Mouse (Mus musculus): ENCODE data around the gene Coasy. TPM values are rescaled to one million over a fixed set of nuclear protein-coding genes. Genes with fewer than 3 reads are reported as not detected.

Coasy gene
- polyA plus RNA-seq, 1 experiment from 2014 or later, result 28.0 TPM

DNA sequence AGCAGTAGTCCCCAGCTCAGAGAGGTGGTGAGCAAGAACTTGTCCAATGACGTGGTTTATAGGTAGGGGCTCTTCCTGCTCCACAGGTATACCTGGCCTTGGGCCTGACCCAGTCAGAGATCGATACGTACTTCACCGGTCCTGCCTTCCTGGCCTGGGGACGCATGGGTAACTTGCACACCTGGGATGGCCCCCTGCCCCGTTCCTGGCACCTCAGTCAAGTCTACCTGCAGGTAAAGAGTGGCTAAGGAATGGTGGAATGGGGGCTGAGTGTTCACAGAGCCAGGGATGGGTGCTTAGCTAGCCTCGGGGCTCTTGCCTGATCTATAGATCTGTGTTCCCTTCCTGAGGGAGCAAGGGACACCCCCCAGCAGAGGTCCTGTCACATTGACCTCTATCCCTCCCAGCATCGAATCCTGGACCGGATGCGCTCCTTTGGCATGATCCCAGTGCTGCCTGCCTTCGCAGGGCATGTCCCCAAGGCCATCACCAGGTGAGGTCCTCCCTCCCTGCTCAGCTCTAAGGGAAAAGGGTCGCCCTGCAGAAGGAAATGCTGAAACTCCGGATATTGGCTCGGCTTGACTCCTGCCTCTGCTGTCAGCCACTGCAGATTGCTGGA, 10.4 kb upstream of the Coasy start:
- Histone ChIP-seq H3K27ac (ENCODE audit: low read depth, low read length) (no peak overlapping the region), H3K4me1 (replicated peaks; ENCODE audit: control insufficient read depth, insufficient read depth, low read length) (no peaks in the 10 kb centered on the region), H3K36me3 (ENCODE audit: control insufficient read depth, insufficient read depth) (peaks cover 9% of the 10 kb centered on the region; the same call in 1 of the 2 replicates), H3K4me3 (ENCODE audit: low read depth, low read length) (no peak overlapping the region), H3K4me2 (replicated peaks; ENCODE audit: low read depth) (no peak overlapping the region), H3K9me3 (ENCODE audit: control insufficient read depth) (no peaks in the 10 kb centered on the region), H3K9ac (ENCODE audit: low read depth, low read length) (no peak overlapping the region), H3K27me3 (replicated peaks; ENCODE audit: control insufficient read depth, insufficient read depth, low read length) (no peaks in the 10 kb centered on the region)
- ATAC-seq, result no peak
- TF ChIP-seq CTCF (IDR thresholded peaks at IDR 0.05; ENCODE audit: low read depth), result no peak
- 80% methylated on average over 14 of the region's 14 CpGs for WGBS

DNA sequence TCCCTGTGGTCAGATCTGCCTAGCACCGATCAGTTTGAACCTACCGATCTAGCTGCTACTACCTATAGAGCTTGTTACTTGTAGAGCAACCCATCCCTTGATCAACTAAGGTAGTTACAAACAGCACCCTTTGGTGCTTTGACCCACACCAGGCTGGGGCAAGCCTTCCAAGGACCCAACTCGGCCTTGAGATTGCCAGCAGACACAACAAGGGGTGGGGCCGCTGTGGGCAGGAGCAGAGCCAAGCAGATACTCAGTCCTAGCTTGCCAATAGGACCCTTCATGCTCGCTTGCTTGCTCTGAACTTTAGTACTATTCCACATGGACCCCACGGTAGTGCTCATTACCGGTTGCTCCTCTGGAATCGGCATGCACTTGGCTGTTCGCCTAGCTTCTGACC, 4.2 kb upstream of the Coasy start, which contains the start of gene Hsd17b1:
Hsd17b1 (plus strand) TSS at position 291 of the 400 bp plus-strand sequence.
- H3K4me1 ChIP-seq (replicated peaks; ENCODE audit: control insufficient read depth, insufficient read depth, low read length), result peaks cover 10% of the 10 kb centered on the region
- TF ChIP-seq CTCF (IDR thresholded peaks at IDR 0.05; ENCODE audit: low read depth), result no peak
- H3K36me3 ChIP-seq (ENCODE audit: control insufficient read depth, insufficient read depth), result peaks cover 18% of the 10 kb centered on the region; the same call in 1 of the 2 replicates
- no peaks in the 10 kb centered on the region for H3K9me3 ChIP-seq (ENCODE audit: control insufficient read depth)
- no peak within 1 kb of the TSS for H3K9ac ChIP-seq (ENCODE audit: low read depth, low read length)
- no peak within 1 kb of the TSS for H3K4me2 ChIP-seq (replicated peaks; ENCODE audit: low read depth)
- WGBS, result 74% methylated on average over 9 of the region's 9 CpGs
- peaks cover 26% of the 10 kb centered on the region for H3K27me3 ChIP-seq (replicated peaks; ENCODE audit: control insufficient read depth, insufficient read depth, low read length)
- no peak for ATAC-seq
- H3K4me3 ChIP-seq (ENCODE audit: low read depth, low read length), result no peak within 1 kb of the TSS
- no peak within 1 kb of the TSS for H3K27ac ChIP-seq (ENCODE audit: low read depth, low read length)

DNA sequence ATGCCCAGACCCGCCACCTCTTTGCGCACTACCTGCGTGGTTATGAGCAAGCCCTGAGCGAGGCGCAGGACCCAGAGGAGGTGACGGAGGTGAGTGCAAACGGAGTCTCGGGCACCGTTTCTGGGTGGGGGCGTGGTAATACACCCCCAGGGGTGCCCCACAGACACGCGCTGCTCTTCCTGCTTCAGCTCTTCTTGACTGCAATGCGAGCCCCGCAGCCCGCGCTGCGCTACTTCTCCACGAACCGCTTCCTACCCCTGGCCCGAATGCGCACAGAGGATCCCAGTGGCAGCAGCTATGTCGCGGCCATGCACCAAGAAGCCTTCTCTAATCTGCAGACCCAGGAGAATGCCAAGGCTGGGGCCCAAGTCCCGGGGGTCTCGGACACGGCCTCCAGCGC, 2.6 kb upstream of the Coasy start:
- Histone ChIP-seq H3K27me3 (replicated peaks; ENCODE audit: control insufficient read depth, insufficient read depth, low read length) (peaks cover 26% of the 10 kb centered on the region), H3K4me2 (replicated peaks; ENCODE audit: low read depth) (peak overlapping the region; percentile 24; the same call in 1 of the 2 replicates), H3K27ac (ENCODE audit: low read depth, low read length) (no peak overlapping the region), H3K4me3 (ENCODE audit: low read depth, low read length) (no peak overlapping the region), H3K36me3 (ENCODE audit: control insufficient read depth, insufficient read depth) (peaks cover 18% of the 10 kb centered on the region; the same call in 1 of the 2 replicates), H3K9ac (ENCODE audit: low read depth, low read length) (no peak overlapping the region), H3K4me1 (replicated peaks; ENCODE audit: control insufficient read depth, insufficient read depth, low read length) (peaks cover 10% of the 10 kb centered on the region), H3K9me3 (ENCODE audit: control insufficient read depth) (no peaks in the 10 kb centered on the region)
- ATAC-seq, result no peak
- TF ChIP-seq CTCF (IDR thresholded peaks at IDR 0.05; ENCODE audit: low read depth), result no peak
- WGBS, result 8% methylated on average over 27 of the region's 27 CpGs

DNA sequence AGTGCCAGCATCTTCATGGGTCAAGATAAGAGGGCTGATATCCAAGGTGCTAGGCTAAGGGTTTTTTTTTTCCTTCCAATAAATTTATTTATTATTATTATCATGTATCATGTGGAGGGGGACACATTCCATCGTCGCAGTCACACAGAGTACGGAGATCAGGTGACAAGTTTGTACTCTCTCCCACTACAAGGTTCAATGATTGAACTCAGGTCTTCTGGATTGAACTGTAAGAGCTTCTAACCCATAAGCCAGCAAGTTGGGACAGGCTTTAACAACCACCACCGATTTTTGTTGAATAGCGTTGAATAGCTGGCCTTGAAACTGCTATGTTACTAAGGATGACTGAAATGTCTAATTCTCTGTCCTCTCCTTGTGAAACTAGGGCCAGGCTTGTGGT, 1.9 kb upstream of the Coasy start:
- WGBS, result 74% methylated on average over 5 of the region's 5 CpGs
- H3K9me3 ChIP-seq (ENCODE audit: control insufficient read depth), result no peaks in the 10 kb centered on the region
- H3K4me2 ChIP-seq (replicated peaks; ENCODE audit: low read depth), result no peak overlapping the region
- H3K36me3 ChIP-seq (ENCODE audit: control insufficient read depth, insufficient read depth), result peaks cover 19% of the 10 kb centered on the region; the same call in 1 of the 2 replicates
- H3K4me3 ChIP-seq (ENCODE audit: low read depth, low read length), result no peak overlapping the region
- peaks cover 10% of the 10 kb centered on the region for H3K4me1 ChIP-seq (replicated peaks; ENCODE audit: control insufficient read depth, insufficient read depth, low read length)
- no peak overlapping the region for H3K9ac ChIP-seq (ENCODE audit: low read depth, low read length)
- ATAC-seq, result no peak
- peaks cover 26% of the 10 kb centered on the region for H3K27me3 ChIP-seq (replicated peaks; ENCODE audit: control insufficient read depth, insufficient read depth, low read length)
- no peak overlapping the region for H3K27ac ChIP-seq (ENCODE audit: low read depth, low read length)
- TF ChIP-seq CTCF (IDR thresholded peaks at IDR 0.05; ENCODE audit: low read depth), result no peak

DNA sequence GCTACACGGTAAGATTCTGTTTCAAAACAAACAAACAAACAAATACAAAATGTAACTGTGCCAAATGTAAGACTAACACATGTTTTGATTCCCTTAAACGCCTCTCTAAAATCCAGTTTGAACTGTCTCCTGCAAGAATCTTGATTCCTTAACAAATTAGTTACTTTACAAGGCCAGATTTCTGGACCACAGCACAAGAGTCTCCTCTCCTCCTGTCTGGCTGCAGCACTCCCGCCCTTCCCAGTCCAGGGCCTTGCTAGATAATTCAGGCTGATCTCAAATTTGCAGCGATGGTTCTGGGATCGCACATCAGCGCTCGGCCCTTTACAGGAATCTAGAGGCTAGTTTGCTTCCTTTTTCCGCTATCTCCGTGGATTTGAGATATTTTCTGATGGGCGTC, 706 bp upstream of the Coasy start:
- H3K9me3 ChIP-seq (ENCODE audit: control insufficient read depth), result no peaks in the 10 kb centered on the region
- H3K27me3 ChIP-seq (replicated peaks; ENCODE audit: control insufficient read depth, insufficient read depth, low read length), result peaks cover 26% of the 10 kb centered on the region
- peaks cover 15% of the 10 kb centered on the region; the same call in 1 of the 2 replicates for H3K36me3 ChIP-seq (ENCODE audit: control insufficient read depth, insufficient read depth)
- no peak for ATAC-seq
- H3K27ac ChIP-seq (ENCODE audit: low read depth, low read length), result peak overlapping the region; percentile 88; the same call in 1 of the 2 replicates
- TF ChIP-seq CTCF (IDR thresholded peaks at IDR 0.05; ENCODE audit: low read depth), result no peak
- WGBS, result 6% methylated on average over 10 of the region's 10 CpGs
- peaks cover 10% of the 10 kb centered on the region for H3K4me1 ChIP-seq (replicated peaks; ENCODE audit: control insufficient read depth, insufficient read depth, low read length)
- H3K4me2 ChIP-seq (replicated peaks; ENCODE audit: low read depth), result peak overlapping the region; percentile 92
- H3K9ac ChIP-seq (ENCODE audit: low read depth, low read length), result 0 out of 2 replicates have a peak overlapping the region, but pooled peaks have one; percentile 40
- H3K4me3 ChIP-seq (ENCODE audit: low read depth, low read length), result peak overlapping the region; percentile 65

DNA sequence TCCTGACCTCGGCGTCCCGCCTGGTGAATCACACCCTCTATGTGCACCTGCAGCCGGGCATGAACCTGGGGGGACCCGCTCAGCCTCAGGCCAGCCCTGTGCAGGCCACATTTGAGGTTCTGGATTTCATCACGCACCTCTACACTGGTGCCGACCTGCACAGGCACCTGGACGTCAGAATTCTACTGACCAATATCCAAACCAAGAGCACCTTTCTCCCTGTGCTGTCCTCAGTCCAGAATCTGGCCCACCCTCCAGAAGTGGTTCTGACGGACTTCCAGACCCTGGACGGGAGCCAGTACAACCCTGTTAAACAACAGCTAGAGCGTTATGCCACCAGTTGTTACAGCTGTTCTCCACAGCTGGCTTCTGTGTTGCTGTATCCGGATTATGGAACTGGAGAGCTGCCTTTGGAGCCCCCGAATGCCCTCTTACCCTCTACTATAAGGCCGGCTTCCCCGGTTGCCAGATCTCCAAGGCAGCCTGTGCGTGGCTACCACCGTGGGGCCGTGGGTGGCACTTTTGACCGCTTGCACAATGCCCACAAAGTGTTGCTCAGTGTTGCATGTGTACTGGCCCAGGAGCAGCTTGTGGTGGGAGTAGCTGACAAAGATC, 825 bp downstream of the Coasy start:
- 29% methylated on average over 19 of the region's 19 CpGs for WGBS
- Histone ChIP-seq H3K9ac (ENCODE audit: low read depth, low read length) (peak overlapping the region; percentile 85), H3K4me2 (replicated peaks; ENCODE audit: low read depth) (peak overlapping the region; percentile 92), H3K9me3 (ENCODE audit: control insufficient read depth) (no peaks in the 10 kb centered on the region), H3K27ac (ENCODE audit: low read depth, low read length) (peak overlapping the region; percentile 88), H3K36me3 (ENCODE audit: control insufficient read depth, insufficient read depth) (peaks cover 4% of the 10 kb centered on the region; the same call in 1 of the 2 replicates), H3K4me3 (ENCODE audit: low read depth, low read length) (peak overlapping the region; percentile 65), H3K4me1 (replicated peaks; ENCODE audit: control insufficient read depth, insufficient read depth, low read length) (peaks cover 17% of the 10 kb centered on the region), H3K27me3 (replicated peaks; ENCODE audit: control insufficient read depth, insufficient read depth, low read length) (peaks cover 22% of the 10 kb centered on the region)
- no peak for TF ChIP-seq CTCF (IDR thresholded peaks at IDR 0.05; ENCODE audit: low read depth)
- no peak for ATAC-seq
